Mouse (Mus musculus): ENCODE results near the gene Ptger2.
"Not testable (repeated sequence)": the region's sequence is repeated elsewhere in the genome, so short reads cannot be mapped to it uniquely, and the experiment has no call there.

Ptger2 gene

DNA sequence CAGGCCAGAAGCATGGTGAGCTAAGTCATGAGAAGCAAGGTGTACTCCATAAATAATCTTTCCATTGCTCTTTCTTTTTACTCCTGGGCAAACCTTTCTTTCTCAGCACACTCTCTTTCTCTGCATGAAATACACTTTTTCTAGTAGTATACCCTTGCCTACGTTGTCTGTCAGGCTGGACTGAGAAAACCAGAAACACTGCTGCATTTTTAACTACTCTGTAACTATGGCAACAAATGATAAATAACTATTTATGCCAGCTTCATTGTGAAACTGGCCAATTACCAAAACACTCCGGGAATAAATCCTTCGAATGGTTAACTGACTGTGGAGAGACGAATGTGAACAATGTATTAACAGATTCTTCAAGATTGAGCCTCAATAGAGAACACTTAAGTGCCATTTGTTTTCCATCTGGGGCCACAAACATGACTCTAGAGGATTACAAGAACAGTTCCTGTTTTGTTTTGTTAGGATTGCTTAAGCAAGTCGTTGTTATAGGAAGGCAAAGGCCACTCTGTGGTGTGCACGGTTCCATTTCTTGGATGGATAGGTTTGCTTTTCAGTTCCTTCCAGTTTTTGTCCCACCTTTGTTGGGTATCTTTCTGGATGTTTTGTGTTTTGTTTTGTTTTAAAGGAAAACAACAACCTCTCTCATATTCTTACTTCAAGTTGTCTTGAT, at the start of gene Ptger2:
Ptger2 (plus strand) TSS at position 522 of the 682 bp plus-strand sequence.
- not testable (repeated sequence) for DNase-seq

DNA sequence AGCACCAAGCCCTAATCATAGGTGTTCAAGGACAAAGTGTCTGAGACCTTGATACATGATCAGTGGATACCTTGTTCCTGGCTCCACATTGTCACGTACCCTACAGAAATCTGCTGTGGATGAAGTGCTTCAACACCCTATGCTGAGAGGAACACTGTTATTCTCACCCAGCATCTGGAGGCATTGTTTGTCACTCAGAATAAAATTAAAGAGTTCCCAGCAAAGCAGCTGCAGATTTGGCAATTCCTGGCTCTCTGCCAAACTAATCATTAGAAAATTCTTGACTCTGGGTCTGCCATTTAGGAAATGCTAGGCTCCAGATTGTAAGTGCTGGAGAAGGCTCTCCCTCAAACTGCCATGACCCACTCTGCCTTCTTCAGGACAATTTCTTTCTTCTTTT, 27.2 kb upstream of the Ptger2 start:
- no peak for DNase-seq

DNA sequence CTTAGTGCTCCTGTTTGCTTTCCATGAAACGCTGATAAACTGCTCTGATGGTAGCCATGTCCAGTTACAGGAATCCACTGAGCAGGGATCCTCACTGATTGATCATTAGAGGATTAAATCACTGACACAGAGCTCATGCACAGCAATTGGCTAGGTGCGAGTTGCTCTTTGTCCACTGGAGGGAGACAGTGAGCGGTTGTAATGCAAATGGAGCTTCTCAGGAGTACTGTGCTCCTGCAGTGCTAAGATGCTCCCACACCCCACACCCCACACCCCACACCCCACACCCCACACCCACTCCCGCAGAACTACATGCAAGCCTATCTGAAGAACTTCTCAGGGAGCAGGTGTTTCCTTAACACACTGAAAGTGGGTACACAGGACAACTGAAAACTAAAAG, 10.7 kb upstream of the Ptger2 start:
- peak; percentile 29 to 62 for DNase-seq

- DNase-seq = peak in 1 of 2 experiments; percentile 24
Observed at GRCm38 (mm10) chr14:44979887-44980286, 8.1 kb upstream of the Ptger2 start.

DNA sequence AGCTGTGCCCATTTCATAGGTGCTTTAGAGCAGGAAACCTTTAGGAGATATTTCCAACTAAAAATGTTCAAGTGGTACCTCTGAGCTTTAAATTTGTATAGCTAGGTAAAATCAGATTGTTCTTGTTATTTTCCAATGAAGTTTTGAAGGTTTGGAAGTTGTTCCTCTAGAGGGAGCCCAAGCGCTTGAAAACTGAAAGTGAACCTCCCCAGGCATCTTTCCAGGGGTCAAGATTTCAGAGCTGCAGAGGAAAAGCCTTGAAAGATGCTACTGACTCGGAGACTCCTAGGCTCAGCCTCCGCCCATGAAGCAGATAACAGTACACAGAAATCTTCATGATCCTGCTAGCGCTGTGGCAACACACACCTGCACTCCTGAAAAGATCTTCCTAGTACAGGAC, 6.5 kb upstream of the Ptger2 start:
- DNase-seq = peak; percentile 11 to 35

DNA sequence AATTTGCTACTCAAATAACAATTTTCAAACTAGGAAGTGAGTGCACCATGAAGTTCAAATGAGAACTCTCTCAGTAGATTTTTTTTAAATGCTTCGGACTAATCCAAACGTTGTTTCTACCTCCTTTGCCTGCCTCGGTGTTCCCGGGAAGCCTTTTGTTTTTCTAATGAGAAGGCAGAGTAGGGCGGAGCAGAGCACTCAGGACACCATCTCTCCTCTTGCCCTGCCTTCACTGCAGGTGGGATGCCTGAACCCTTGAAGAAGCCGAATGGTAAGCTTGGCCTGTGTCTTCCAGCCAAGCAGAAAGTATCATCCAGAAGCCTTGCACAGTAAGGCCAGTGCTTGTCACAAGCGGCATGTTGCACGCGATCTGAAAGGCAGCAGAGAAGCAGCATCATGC, 3.9 kb upstream of the Ptger2 start:
- DNase-seq = no peak

DNA sequence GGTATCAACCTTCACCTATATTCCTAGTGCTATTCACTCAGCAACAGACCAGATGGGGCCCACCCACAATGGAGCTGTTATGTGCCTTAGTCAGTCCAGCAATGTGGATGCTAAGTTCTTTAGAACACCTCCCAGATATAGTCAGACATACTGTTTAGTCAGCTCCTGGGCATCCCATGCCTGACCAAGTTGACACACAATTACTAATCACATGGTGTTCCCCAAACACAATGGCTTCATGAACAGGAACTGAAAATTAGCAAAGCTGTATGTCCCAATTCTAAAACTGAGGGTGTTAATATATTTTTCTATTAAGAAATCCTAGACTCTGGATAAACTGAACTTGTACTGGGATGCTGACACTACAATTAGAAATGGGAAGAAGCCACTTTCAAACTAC, 1.7 kb upstream of the Ptger2 start:
- DNase-seq = no peak

GRCm38 (mm10) chr14:44988456-44989016, 541 bp downstream of the Ptger2 start:
- DNase-seq = no peak

- DNase-seq = no peak
Observed at GRCm38 (mm10) chr14:44989017-44989721, 1.2 kb downstream of the Ptger2 start.

- DNase-seq = no peak
Observed at GRCm38 (mm10) chr14:44989751-44990150, 1.8 kb downstream of the Ptger2 start.

GRCm38 (mm10) chr14:44994337-44994736, 6.3 kb downstream of the Ptger2 start:
- DNase-seq = no peak

DNA sequence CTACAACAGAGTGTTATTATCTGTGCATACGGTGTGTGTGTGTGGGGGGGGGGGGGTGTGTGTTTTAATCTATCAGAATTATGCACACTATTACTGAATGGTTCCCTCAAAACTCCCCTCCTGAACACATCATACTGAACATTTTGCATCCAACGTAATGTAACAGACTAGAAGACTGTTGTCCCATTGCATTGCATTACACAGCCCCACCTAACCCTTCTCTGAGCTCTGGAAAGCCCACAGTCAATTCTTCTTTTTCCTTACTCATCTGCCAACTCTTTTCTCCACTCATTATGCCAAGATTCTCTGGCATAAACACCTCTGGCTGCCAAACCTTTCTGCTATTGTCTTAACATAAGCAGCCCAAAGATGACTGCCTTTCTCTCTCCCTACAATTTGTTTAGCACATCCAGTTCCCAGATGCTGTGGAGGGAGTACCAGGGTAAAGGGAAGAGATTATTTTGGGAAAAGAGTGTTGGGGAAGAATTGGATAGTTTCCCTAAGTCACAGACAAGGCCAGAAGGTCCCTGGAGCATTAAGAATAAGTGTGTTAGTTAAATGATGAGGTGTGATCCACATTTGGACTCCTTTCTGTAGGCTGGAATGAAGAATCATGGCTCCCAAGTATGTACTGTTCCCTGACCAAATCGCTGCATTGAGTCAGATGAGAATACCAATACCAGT, 12.2 kb downstream of the Ptger2 start:
- no peak for DNase-seq

DNA sequence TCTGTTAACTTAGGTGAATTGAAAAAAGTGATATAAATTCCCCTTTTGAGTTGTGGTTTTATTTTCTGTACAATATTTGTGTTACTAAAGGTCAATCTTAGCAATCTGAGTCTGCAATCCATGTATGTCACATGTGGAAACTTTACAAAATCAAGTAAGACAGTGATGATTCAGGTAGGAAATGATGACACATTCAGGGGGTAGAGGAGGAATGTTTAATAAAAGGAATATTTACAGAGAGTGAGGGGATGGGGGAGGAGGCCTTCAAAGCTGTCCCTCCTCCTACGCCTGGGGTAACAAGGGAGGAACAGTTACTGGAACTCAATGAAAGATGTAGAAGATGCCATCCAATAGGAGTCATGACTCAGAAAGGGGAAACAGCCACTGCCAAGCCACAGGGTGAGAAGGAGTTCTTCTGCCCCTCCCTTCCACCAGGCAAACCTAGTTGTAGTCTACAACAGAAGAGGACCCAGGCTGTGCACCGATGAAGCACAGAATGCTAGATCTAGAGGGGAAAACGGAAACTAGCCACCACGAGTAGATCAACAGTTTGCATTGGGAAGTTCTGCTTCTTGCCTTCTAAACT, 17.8 kb downstream of the Ptger2 start:
- DNase-seq = no peak

DNA sequence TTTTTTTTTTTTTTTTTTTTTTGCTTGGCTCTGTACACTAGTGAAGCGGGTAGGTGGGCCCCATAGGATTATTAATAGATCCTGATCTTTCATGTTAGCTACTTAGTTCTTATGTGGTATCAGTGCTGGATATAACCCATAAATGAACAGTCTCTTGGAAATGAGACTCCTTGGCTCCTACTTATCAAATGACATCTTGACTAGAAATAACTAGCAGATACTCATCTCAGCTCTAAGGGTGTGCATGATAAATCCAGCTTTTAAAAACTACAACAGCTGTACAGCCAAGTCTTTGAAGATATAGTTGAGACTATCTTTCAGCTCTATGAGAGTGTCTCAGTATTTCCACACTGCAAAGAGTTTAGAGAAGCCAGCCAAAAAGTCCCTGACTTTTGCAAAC, 21.2 kb downstream of the Ptger2 start:
- no peak for DNase-seq

DNA sequence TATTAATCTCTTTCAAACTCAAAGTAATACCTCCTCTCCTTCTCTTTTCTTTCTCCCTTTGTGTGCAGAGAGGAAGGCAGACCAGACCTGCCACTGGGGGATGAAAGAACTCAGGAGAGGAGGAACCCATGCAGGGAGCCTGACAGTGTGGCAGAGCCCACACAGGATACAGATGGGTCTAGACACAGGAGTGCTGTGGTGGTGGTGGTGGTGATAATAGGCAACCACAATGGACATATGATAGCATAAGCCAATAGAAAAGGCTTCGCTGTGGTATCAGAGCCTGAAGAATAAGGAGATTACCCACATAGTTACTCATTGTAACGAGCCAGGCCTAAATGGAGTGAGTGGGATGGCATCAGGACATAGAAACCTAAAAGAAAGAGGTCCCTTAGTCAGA, 23.3 kb downstream of the Ptger2 start:
- no peak for DNase-seq

- no peak for DNase-seq
Observed at GRCm38 (mm10) chr14:45011671-45012070, 23.7 kb downstream of the Ptger2 start.

DNA sequence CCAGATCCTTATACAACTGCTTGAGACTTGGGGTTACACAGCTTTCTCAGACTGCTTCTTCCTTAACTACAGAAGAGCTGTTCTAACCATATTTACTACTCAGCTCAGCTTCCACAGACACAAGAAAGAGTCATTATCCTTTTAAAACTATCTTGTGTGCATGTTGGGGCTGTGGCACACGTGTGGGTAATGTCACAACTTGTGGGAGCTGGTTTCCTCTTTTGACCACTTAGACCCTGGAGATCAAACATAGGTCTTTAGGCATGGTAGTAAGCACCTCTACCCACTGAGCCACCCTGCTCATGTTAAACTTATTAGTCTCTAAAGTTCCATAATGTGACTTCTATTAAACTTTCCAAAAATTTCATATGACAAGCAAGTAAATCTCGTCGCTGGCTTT, 33.6 kb downstream of the Ptger2 start:
- no peak for DNase-seq

DNA sequence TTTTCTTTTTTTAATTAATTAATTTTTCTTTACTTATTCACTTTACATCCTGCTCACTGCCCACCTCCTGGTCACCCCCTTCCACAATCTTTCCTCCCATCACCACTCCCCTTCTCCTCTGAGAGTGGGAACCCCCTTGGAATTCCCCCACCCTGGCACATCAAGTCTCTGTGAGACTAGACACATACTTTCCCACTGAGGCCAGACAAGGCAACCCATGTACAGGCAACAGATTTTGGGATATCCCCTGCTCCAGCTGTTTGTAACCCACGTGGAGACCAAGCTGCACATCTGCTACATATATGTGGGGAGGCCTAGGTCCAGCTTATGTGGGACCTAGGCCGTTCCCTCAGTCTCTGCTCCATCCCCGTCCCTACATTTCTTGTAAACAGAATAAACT, 46.3 kb downstream of the Ptger2 start:
- DNase-seq = no peak

DNA sequence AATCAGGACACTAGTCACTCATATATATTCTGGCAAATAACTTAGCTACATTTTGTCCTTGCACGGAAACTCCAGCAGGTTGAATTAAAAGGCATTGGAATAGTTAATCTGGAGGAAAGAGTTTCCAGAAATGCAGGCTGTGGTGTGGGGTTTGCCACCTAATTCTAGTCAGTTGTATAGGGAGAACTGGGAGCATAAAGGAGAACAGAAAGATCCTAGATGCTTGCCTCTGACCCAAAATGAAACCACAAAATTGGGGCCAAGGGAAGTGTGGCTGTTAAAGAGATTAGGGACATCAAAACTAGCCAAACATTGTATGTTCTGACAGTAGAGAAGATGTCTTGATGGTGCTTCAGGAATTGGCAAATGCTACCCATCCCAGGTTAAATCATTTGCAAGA, 48.6 kb downstream of the Ptger2 start:
- no peak for DNase-seq

DNA sequence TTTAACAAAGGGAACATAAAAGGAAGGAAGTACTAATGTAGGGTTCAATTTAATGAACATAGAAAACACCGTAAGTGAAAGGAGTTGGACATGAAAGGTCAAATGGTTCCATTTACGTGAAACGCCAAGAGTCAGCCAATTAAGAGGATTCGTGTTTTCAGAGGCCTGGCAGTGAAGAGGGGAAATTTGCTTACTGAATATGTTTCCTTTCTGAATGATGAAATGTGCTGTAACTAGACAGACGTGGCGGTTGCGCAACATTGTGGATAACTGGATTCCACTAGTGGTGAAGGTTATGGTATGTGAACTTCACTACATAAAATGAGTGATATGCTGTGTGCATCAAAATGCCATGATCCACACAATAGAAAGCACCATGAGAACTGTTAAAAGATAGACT, 50.1 kb downstream of the Ptger2 start:
- no peak for DNase-seq

GRCm38 (mm10) chr14:45040851-45041475, 53.0 kb downstream of the Ptger2 start:
- DNase-seq = no peak

DNA sequence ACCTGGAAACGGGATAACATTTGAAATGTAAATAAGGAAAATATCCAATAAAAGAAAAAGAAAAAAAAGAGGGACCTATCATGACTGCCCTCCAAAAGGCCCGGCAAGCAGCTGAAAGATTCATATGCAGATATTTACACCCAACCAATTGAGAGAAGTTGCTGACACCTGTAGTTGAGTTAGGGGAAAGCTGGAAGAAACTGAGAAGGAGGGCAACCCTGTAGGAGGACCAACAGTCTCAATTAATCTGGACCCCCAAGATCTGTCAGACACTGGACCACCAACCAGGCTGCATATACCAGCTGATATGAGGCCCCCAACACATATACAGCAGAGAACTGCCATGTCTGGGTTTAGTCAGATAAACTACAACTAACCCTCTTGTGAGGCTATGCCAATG, 60.1 kb downstream of the Ptger2 start:
- no peak for DNase-seq
